Mouse (Mus musculus): Measurements from ENCODE around the gene Ube2z.

GRCm38 (mm10) chr11:96087981-96088380 lies 22.8 kb upstream of the Ube2z start:
- TF ChIP-seq CTCF (IDR thresholded peaks at IDR 0.05; ENCODE audit: extremely low read depth, insufficient read depth, low read length) (no peak), POLR2A (IDR thresholded peaks at IDR 0.05; ENCODE audit: extremely low read depth, insufficient read depth, low read length) (no peak)

Data from cortical plate, adult 2 months (tissue).